Mouse (Mus musculus) adrenal gland, postnatal 4 days (tissue): ENCODE measurements at regions not wholly inside any gene's neighbourhood (a gene's known extent, or its start where the extent isn't known, plus 50 kb on each side); places are given as distances from the start of the nearest gene placed in this dataset.

ENCODE experiments used
- DNase-seq, 2 experiments: peaks; one replicate each; pipeline ENCODE4 v3.0.0; 2021 to 2022; ENCODE audit warnings: low spot score in 2 of 2, mixed read lengths in 2 of 2

- DNase-seq: no peak
Observed at GRCm38 (mm10) chr16:93144033-93144432, 318.1 kb upstream of the Runx1 start.

GRCm38 (mm10) chr16:93143164-93143563, 317.2 kb upstream of the Runx1 start:
- no peak for DNase-seq

- no peak for DNase-seq
Observed at GRCm38 (mm10) chr16:93141967-93142366, 316.0 kb upstream of the Runx1 start.

- DNase-seq: no peak
Observed at GRCm38 (mm10) chr16:93140535-93141110, 314.7 kb upstream of the Runx1 start.

- DNase-seq: no peak
Observed at GRCm38 (mm10) chr16:93137249-93137648, 311.3 kb upstream of the Runx1 start.

GRCm38 (mm10) chr16:93131404-93131803, 305.5 kb upstream of the Runx1 start:
- no peak for DNase-seq

GRCm38 (mm10) chr16:93130622-93131021, 304.7 kb upstream of the Runx1 start:
- DNase-seq: no peak

- no peak for DNase-seq
Observed at GRCm38 (mm10) chr16:93123707-93124106, 297.8 kb upstream of the Runx1 start.

GRCm38 (mm10) chr16:93116111-93116969, 290.4 kb upstream of the Runx1 start:
- no peak for DNase-seq

- DNase-seq: no peak
Observed at GRCm38 (mm10) chr16:93110912-93111311, 285.0 kb upstream of the Runx1 start.

GRCm38 (mm10) chr16:93110451-93110850, 284.5 kb upstream of the Runx1 start:
- no peak for DNase-seq

GRCm38 (mm10) chr16:93109683-93110407, 283.9 kb upstream of the Runx1 start:
- DNase-seq: no peak

- DNase-seq: no peak
Observed at GRCm38 (mm10) chr16:93107524-93107845, 281.5 kb upstream of the Runx1 start.

- DNase-seq: no peak
Observed at GRCm38 (mm10) chr16:93106811-93107523, 281.0 kb upstream of the Runx1 start.

- DNase-seq: no peak
Observed at GRCm38 (mm10) chr16:93102174-93102573, 276.2 kb upstream of the Runx1 start.

GRCm38 (mm10) chr16:93098057-93098456, 272.1 kb upstream of the Runx1 start:
- no peak for DNase-seq

- no peak for DNase-seq
Observed at GRCm38 (mm10) chr16:93096175-93096574, 270.2 kb upstream of the Runx1 start.

GRCm38 (mm10) chr16:93092796-93093195, 266.8 kb upstream of the Runx1 start:
- DNase-seq: no peak

GRCm38 (mm10) chr16:93085227-93085883, 259.4 kb upstream of the Runx1 start:
- DNase-seq: no peak

- no peak for DNase-seq
Observed at GRCm38 (mm10) chr16:93083756-93084155, 257.8 kb upstream of the Runx1 start.

- no peak for DNase-seq
Observed at GRCm38 (mm10) chr16:93083142-93083541, 257.2 kb upstream of the Runx1 start.
